Mouse (Mus musculus) kidney, postnatal 4 days (tissue): ENCODE data around the gene Runx1.

Experiments
- DNase-seq, 2 experiments: peaks; one replicate each; pipeline ENCODE4 v3.0.0; 2021; ENCODE audit warnings: mixed read lengths in 2 of 2

Runx1 gene

GRCm38 (mm10) chr16:92825204-92825843, 625 bp downstream of the Runx1 start:
- DNase-seq = no peak

GRCm38 (mm10) chr16:92824723-92825203, 1.2 kb downstream of the Runx1 start:
- DNase-seq = no peak

- no peak for DNase-seq
Observed at GRCm38 (mm10) chr16:92824003-92824722, 1.8 kb downstream of the Runx1 start.

- peak in 1 of 2 experiments; percentile 16 for DNase-seq
Observed at GRCm38 (mm10) chr16:92823381-92823862, 2.5 kb downstream of the Runx1 start.

- no peak for DNase-seq
Observed at GRCm38 (mm10) chr16:92822676-92823075, 3.3 kb downstream of the Runx1 start.

- DNase-seq = peak in 1 of 2 experiments; percentile 10
Observed at GRCm38 (mm10) chr16:92821938-92822629, 3.9 kb downstream of the Runx1 start.

GRCm38 (mm10) chr16:92821596-92821937, 4.4 kb downstream of the Runx1 start:
- no peak for DNase-seq

GRCm38 (mm10) chr16:92820451-92820850, 5.5 kb downstream of the Runx1 start:
- no peak for DNase-seq

- DNase-seq = no peak
Observed at GRCm38 (mm10) chr16:92818480-92819269, 7.3 kb downstream of the Runx1 start.

- no peak for DNase-seq
Observed at GRCm38 (mm10) chr16:92816092-92816491, 9.9 kb downstream of the Runx1 start.

- no peak for DNase-seq
Observed at GRCm38 (mm10) chr16:92815195-92815527, 10.8 kb downstream of the Runx1 start.

- no peak for DNase-seq
Observed at GRCm38 (mm10) chr16:92814366-92815194, 11.4 kb downstream of the Runx1 start.

- DNase-seq = no peak
Observed at GRCm38 (mm10) chr16:92812405-92812804, 13.5 kb downstream of the Runx1 start.

- no peak for DNase-seq
Observed at GRCm38 (mm10) chr16:92810568-92811240, 15.2 kb downstream of the Runx1 start.

GRCm38 (mm10) chr16:92807772-92808171, 18.2 kb downstream of the Runx1 start:
- no peak for DNase-seq

GRCm38 (mm10) chr16:92803076-92803580, 22.8 kb downstream of the Runx1 start:
- DNase-seq = no peak

- no peak for DNase-seq
Observed at GRCm38 (mm10) chr16:92801567-92801966, 24.4 kb downstream of the Runx1 start.

- DNase-seq = no peak
Observed at GRCm38 (mm10) chr16:92800845-92801244, 25.1 kb downstream of the Runx1 start.

- no peak for DNase-seq
Observed at GRCm38 (mm10) chr16:92799940-92800339, 26.0 kb downstream of the Runx1 start.

- no peak for DNase-seq
Observed at GRCm38 (mm10) chr16:92794197-92794596, 31.8 kb downstream of the Runx1 start.

- DNase-seq = no peak
Observed at GRCm38 (mm10) chr16:92793741-92794140, 32.2 kb downstream of the Runx1 start.
